Mouse (Mus musculus) left cerebral cortex, adult 2 months (tissue): ENCODE data around the gene Thrb. TPM values are rescaled to one million over a fixed set of nuclear protein-coding genes. Genes with fewer than 3 reads are reported as not detected.
A peak's percentile ranks its signal among the peaks of the same experiment; 100 is the strongest.

Source experiments
- DNase-seq, 2 experiments: peaks; one replicate each; pipeline ENCODE4 v3.0.0; 2021 to 2022; ENCODE audit warnings: low spot score in 2 of 2, mixed read lengths in 1 of 2; ENCODE audit errors: extremely low spot score in 1 of 2
- H3K27ac ChIP-seq: fragments of 200-600 bp; 2 replicates; pipeline ENCODE4 v1.8.1; 2022
- H3K4me3 ChIP-seq: fragments of 200-600 bp; 2 replicates; pipeline ENCODE4 v1.8.1; 2022
- CTCF ChIP-seq: fragments of 200-600 bp; IDR thresholded peaks from 2 replicates; pipeline ENCODE4 v1.8.1; 2022; ENCODE audit warnings: antibody characterized with exemption, mild to moderate bottlenecking, moderate library complexity
- intact Hi-C: fragments of 180-260 bp; cut with DNase I; formaldehyde crosslinking; loops from one replicate; pipeline ENCODE4 v1.15.1; 2025
- total RNA-seq, 2 experiments: library from RNA; stranded (reverse); gene quantifications; 2 replicates each; pipeline ENCODE4 v1.2.3; 2021

The Thrb gene
- total RNA-seq, 2 experiments from 2014 or later, result 97.1 to 98.6 TPM

DNA sequence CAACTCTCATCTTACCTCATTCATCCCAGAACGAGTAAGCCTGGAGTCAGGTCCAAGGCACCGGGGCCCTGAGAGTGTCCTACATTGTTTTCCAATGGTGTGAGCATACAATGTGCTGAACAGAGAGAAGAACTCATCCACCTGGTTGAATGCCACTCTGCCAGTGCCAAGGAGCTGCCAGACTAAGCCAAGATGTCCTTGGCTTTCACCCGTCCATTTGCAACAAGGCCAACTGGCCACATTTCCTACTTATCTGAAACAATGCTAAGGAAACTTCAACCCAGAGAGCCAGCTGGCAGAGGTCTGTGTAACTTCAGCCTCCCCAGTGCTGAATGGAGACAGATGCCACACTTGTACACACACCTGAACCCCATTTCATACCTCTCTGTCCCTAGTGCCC is 360.6 kb downstream of the Thrb start:
- no peak for DNase-seq
- Histone ChIP-seq H3K4me3 (no peak overlapping the region), H3K27ac (no peak overlapping the region)
- intact Hi-C loops, result no loop called here
- TF ChIP-seq CTCF, result no peak

DNA sequence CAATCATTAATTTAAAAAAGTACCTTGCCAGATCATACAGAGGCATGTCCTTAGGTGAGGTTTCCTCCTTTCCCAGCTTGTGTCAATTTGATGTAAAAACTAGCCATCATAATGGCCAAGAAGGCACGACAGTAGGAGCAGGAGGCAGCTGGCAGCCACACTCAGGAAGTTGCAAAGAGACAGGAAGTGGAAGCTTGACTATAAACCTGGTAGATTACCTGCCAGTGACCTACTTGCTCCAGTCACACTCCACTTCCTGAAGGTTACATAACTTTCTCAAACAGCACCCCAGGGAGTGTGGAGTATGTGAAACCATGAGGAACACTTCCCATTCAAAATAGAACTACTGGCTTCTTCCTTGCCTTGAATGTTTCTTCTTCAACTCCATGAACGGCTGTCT is 361.7 kb downstream of the Thrb start:
- H3K27ac ChIP-seq, result no peak overlapping the region
- no peak for DNase-seq
- no peak for TF ChIP-seq CTCF
- intact Hi-C loops, result no loop called here
- H3K4me3 ChIP-seq, result no peak overlapping the region

DNA sequence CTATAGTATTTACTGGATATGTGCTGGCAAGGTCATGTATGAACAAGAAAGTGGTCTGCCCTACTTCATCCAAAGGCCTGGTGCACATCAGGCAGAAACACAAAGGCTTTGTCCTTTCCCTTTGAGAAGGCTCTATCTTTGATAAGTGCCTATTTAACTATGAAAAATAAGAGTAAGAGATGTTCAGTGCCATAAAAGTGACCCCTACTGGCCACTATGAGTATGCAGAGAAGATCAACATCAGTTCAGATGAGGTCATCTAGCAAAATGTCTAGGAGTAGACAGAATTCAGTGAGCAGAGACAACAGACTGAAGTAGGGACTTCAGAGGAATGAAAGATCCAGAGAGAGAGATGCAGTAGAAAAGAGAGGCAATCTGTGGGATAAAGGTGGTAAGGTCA is 362.3 kb downstream of the Thrb start:
- DNase-seq, result no peak
- TF ChIP-seq CTCF, result peak; percentile 49
- Histone ChIP-seq H3K27ac (no peak overlapping the region), H3K4me3 (no peak overlapping the region)
- intact Hi-C loops, result no loop called here

- no peak for TF ChIP-seq CTCF
- no peak overlapping the region for H3K27ac ChIP-seq
- no peak overlapping the region for H3K4me3 ChIP-seq
- no peak for DNase-seq
- intact Hi-C loops, result no loop called here
Observed at GRCm38 (mm10) chr14:18027867-18028266, 367.8 kb downstream of the Thrb start.

GRCm38 (mm10) chr14:18029181-18029932 is 369.3 kb downstream of the Thrb start:
- intact Hi-C loops, result no loop called here
- DNase-seq, result no peak
- no peak overlapping the region for H3K4me3 ChIP-seq
- H3K27ac ChIP-seq, result no peak overlapping the region
- TF ChIP-seq CTCF, result no peak

DNA sequence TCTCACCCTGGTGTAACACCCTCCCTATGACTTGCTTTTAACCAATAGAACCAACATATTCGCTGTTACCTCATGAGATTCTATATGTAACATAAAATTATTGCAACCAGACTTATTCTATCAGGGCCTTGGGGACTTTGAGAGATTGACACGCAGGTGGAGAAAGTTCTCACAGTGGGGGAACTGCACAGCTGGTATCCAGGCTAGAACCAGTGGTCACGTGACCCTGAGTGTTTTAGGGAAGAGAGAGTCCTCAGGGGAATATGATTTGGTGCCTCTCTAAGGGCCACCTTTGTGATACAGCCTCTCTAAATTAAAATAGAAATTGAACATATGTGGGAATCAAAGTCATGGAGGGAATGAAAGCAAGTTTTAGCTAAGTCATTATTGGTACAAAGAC is 371.9 kb downstream of the Thrb start:
- no peak for DNase-seq
- intact Hi-C loops, result no loop called here
- H3K27ac ChIP-seq, result no peak overlapping the region
- no peak overlapping the region for H3K4me3 ChIP-seq
- no peak for TF ChIP-seq CTCF

DNA sequence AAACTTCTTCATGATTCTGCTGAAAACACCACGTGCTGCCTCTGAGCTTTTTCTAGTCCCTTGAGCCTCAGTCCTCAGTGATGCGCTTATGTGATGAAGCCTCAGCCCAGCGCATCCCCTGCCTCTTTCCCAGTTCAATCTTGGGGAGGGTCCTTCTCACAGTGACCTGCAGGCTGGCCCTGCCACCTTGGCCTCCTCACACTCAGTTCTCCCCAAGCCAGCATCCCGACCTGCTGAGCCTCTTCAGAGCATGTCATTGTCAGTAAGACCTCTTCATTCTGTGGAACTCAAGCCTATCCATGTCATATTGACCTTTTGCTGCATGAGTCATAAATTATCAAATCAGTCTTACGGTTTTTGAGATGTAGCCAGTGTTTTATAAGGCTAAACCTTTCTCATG is 376.5 kb downstream of the Thrb start:
- H3K27ac ChIP-seq, result no peak overlapping the region
- no peak for DNase-seq
- H3K4me3 ChIP-seq, result no peak overlapping the region
- TF ChIP-seq CTCF, result no peak
- intact Hi-C loops, result no loop called here

- intact Hi-C loops, result no loop called here
- no peak for TF ChIP-seq CTCF
- peak; percentile 10 to 40 for DNase-seq
- H3K4me3 ChIP-seq, result no peak overlapping the region
- peak overlapping the region; percentile 66; the same call in 1 of the 2 replicates for H3K27ac ChIP-seq
Observed at GRCm38 (mm10) chr14:18062082-18062772, 402.2 kb downstream of the Thrb start.
